Mouse (Mus musculus) neural tube, embryonic 12.5 days (tissue): ENCODE results near the gene Gng3. TPM values are rescaled to one million over a fixed set of nuclear protein-coding genes. Genes with fewer than 3 reads are reported as not detected.

Experiments used
- ATAC-seq: fragments of 200-750 bp; cut with Nextera tagmentation; 2 replicates; pipeline ENCODE4 v1.8.0; 2017; ENCODE audit warnings: low read depth, mild to moderate bottlenecking, moderate TSS enrichment, moderate library complexity; ENCODE audit not compliant: low FRiP score
- H3K27ac ChIP-seq: fragments of 300-500 bp; sonication (generic); 2 replicates; pipeline ENCODE4 v1.5.1; 2016
- H3K27me3 ChIP-seq: fragments of 300-500 bp; sonication (generic); replicated peaks from 2 replicates; pipeline ENCODE4 v1.6.1; 2016; ENCODE audit warnings: mild to moderate bottlenecking
- H3K36me3 ChIP-seq: fragments of 300-500 bp; sonication (generic); 2 replicates; pipeline ENCODE4 v1.6.1; 2016; ENCODE audit warnings: mild to moderate bottlenecking
- H3K4me1 ChIP-seq: fragments of 300-500 bp; sonication (generic); 2 replicates; pipeline ENCODE4 v1.6.1; 2016
- H3K4me2 ChIP-seq: fragments of 300-500 bp; sonication (generic); replicated peaks from 2 replicates; pipeline ENCODE4 v1.6.1; 2016; ENCODE audit warnings: mild to moderate bottlenecking
- H3K4me3 ChIP-seq: fragments of 300-500 bp; sonication (generic); 2 replicates; pipeline ENCODE4 v1.5.1; 2016
- H3K9ac ChIP-seq: fragments of 300-500 bp; sonication (generic); 2 replicates; pipeline ENCODE4 v1.6.1; 2016; ENCODE audit warnings: mild to moderate bottlenecking
- H3K9me3 ChIP-seq: fragments of 300-500 bp; sonication (generic); 2 replicates; pipeline ENCODE4 v1.6.1; 2016; ENCODE audit warnings: mild to moderate bottlenecking
- WGBS: fragments of 180-500 bp; shearing (Covaris S2); methylation state at CpG from one replicate; pipeline ENCODE4 v1.1.7; 2016; 5-methylcytosine and 5-hydroxymethylcytosine counted together
- microRNA-seq: library from miRNA; unstranded; fragments of <30 nt; microRNA quantifications from one replicate; pipeline ENCODE4, GENCODE M21; 2017
- polyA plus RNA-seq: library from polyadenylated mRNA; unstranded; fragments of >200 nt; fragmentation: Nextera tagmentation; extraction: Ambion mirVana; gene quantifications from 2 replicates; pipeline ENCODE4 v1.2.1, GENCODE M21; 2016

Gene Gng3
- polyA plus RNA-seq, 1 experiment from 2014 or later = 211 TPM

GRCm38 (mm10) chr19:8798264-8798946 lies 40.6 kb downstream of the Gng3 start, which contains the start of gene Polr2g:
Gene Polr2g, minus strand, starts transcription at chr19:8798577.
- no peaks in the 10 kb centered on the region for H3K27me3 ChIP-seq
- H3K4me3 ChIP-seq = peak within 1 kb of the TSS; percentile 72
- H3K4me1 ChIP-seq = peaks cover 22% of the 10 kb centered on the region
- WGBS = 2% methylated on average over 25 of the region's 25 CpGs
- peak within 1 kb of the TSS; percentile 82 for H3K4me2 ChIP-seq
- H3K9me3 ChIP-seq = no peaks in the 10 kb centered on the region
- no peak within 1 kb of the TSS for H3K27ac ChIP-seq
- ATAC-seq = peak; percentile 62
- peak within 1 kb of the TSS; percentile 70 for H3K9ac ChIP-seq
- peaks cover 24% of the 10 kb centered on the region for H3K36me3 ChIP-seq

GRCm38 (mm10) chr19:8790171-8790570 lies 48.8 kb downstream of the Gng3 start:
- ATAC-seq = no peak
- Histone ChIP-seq H3K4me3 (no peak overlapping the region), H3K27ac (no peak overlapping the region), H3K36me3 (peaks cover 34% of the 10 kb centered on the region), H3K4me2 (no peak overlapping the region), H3K4me1 (peaks cover 16% of the 10 kb centered on the region; the same call in 1 of the 2 replicates), H3K27me3 (no peaks in the 10 kb centered on the region), H3K9ac (no peak overlapping the region), H3K9me3 (no peaks in the 10 kb centered on the region)
- WGBS = 88% methylated on average over 7 of the region's 7 CpGs

GRCm38 (mm10) chr19:8789171-8789570 lies 49.8 kb downstream of the Gng3 start:
- no peak overlapping the region for H3K27ac ChIP-seq

GRCm38 (mm10) chr19:8788521-8788920 lies 50.5 kb downstream of the Gng3 start:
- WGBS = 22% methylated on average over 3 of the region's 3 CpGs
- no peak for ATAC-seq
- H3K4me3 ChIP-seq = no peak overlapping the region
- no peaks in the 10 kb centered on the region for H3K9me3 ChIP-seq
- no peaks in the 10 kb centered on the region for H3K27me3 ChIP-seq
- H3K9ac ChIP-seq = no peak overlapping the region
- no peak overlapping the region for H3K27ac ChIP-seq
- peaks cover 24% of the 10 kb centered on the region for H3K36me3 ChIP-seq
- no peak overlapping the region for H3K4me2 ChIP-seq
- peaks cover 18% of the 10 kb centered on the region; the same call in 1 of the 2 replicates for H3K4me1 ChIP-seq

More at GRCm38 (mm10) chr19:8789171-8789570, 49.8 kb downstream of the Gng3 start:
- Histone ChIP-seq H3K4me2 (no peak overlapping the region), H3K27me3 (no peaks in the 10 kb centered on the region), H3K36me3 (peaks cover 24% of the 10 kb centered on the region), H3K9ac (no peak overlapping the region), H3K4me1 (peaks cover 18% of the 10 kb centered on the region; the same call in 1 of the 2 replicates), H3K9me3 (no peaks in the 10 kb centered on the region), H3K4me3 (no peak overlapping the region)
- no peak for ATAC-seq
- 36% methylated on average over 1 of the region's 1 CpGs for WGBS

Small RNAs within 50 kb of the gene (microRNA-seq; reads per million reads assigned to microRNA genes)
- not detected for gene Mir5136

Other genes with a start within 250 kb of the Gng3 start
- 0.62 and 0.83 TPM in 2 replicates for gene Slc22a8, start 247.9 kb downstream of the Gng3 start, polyA plus RNA-seq
- 2.0 and 2.5 TPM in 2 replicates for gene Slc22a6, start 221.2 kb downstream of the Gng3 start, polyA plus RNA-seq
- gene Chrm1, start 175.4 kb downstream of the Gng3 start, polyA plus RNA-seq = 0.17 and 0.20 TPM in 2 replicates
- 144 and 147 TPM in 2 replicates for gene Slc3a2, start 115.8 kb downstream of the Gng3 start, polyA plus RNA-seq
- 83.5 and 85.1 TPM in 2 replicates for gene Wdr74, start 103.4 kb downstream of the Gng3 start, polyA plus RNA-seq
- gene 1700092M07Rik, start 98.5 kb downstream of the Gng3 start, polyA plus RNA-seq = 2.3 and 3.6 TPM in 2 replicates
- 129 TPM in 2 replicates for gene Stx5a, start 97.8 kb downstream of the Gng3 start, polyA plus RNA-seq
- gene Nxf1, start 82.1 kb downstream of the Gng3 start, polyA plus RNA-seq = 186 and 216 TPM in 2 replicates
- gene Tmem223, start 68.2 kb downstream of the Gng3 start, polyA plus RNA-seq = 199 and 210 TPM in 2 replicates
- 37.2 and 39.0 TPM in 2 replicates for gene Tmem179b, start 64.7 kb downstream of the Gng3 start, polyA plus RNA-seq
- 29.9 and 34.4 TPM in 2 replicates for gene Taf6l, start 52.8 kb downstream of the Gng3 start, polyA plus RNA-seq
- 152 and 158 TPM in 2 replicates for gene Polr2g, start 40.6 kb downstream of the Gng3 start, polyA plus RNA-seq
- gene Zbtb3, start 36.6 kb downstream of the Gng3 start, polyA plus RNA-seq = 7.2 and 7.5 TPM in 2 replicates
- gene Ttc9c, start 19.9 kb downstream of the Gng3 start, polyA plus RNA-seq = 55.2 and 57.7 TPM in 2 replicates
- 5.7 and 7.5 TPM in 2 replicates for gene Hnrnpul2, start 19.2 kb downstream of the Gng3 start, polyA plus RNA-seq
- gene AC129217.1, start 9.4 kb downstream of the Gng3 start, polyA plus RNA-seq = 0.45 TPM in 1 of 2 replicates, not detected in the other
- gene Bscl2, start 1.7 kb downstream of the Gng3 start, polyA plus RNA-seq = 66.1 and 68.5 TPM in 2 replicates
- 0.47 and 0.56 TPM in 2 replicates for gene Lrrn4cl, start 11.6 kb upstream of the Gng3 start, polyA plus RNA-seq
- gene Ubxn1, start 32.3 kb upstream of the Gng3 start, polyA plus RNA-seq = 186 and 193 TPM in 2 replicates
- gene Uqcc3, start 41.7 kb upstream of the Gng3 start, polyA plus RNA-seq = 62.2 and 66.0 TPM in 2 replicates
- 63.3 and 89.5 TPM in 2 replicates for gene Lbhd1, start 44.5 kb upstream of the Gng3 start, polyA plus RNA-seq
- not detected in 2 replicates for gene Gm49403, start 44.7 kb upstream of the Gng3 start, polyA plus RNA-seq
- 82.0 and 98.5 TPM in 2 replicates for gene 1810009A15Rik, start 49.7 kb upstream of the Gng3 start, polyA plus RNA-seq
- gene Gm49416, start 49.7 kb upstream of the Gng3 start, polyA plus RNA-seq = not detected in 2 replicates
- gene Ints5, start 53.8 kb upstream of the Gng3 start, polyA plus RNA-seq = 43.6 and 47.3 TPM in 2 replicates
- gene Ganab, start 58.9 kb upstream of the Gng3 start, polyA plus RNA-seq = 116 and 119 TPM in 2 replicates
- 84.2 and 91.5 TPM in 2 replicates for gene B3gat3, start 81.2 kb upstream of the Gng3 start, polyA plus RNA-seq
- gene Rom1, start 90.2 kb upstream of the Gng3 start, polyA plus RNA-seq = 2.1 and 2.3 TPM in 2 replicates
- gene Eml3, start 90.4 kb upstream of the Gng3 start, polyA plus RNA-seq = 14.1 and 14.3 TPM in 2 replicates
- gene Mta2, start 102.7 kb upstream of the Gng3 start, polyA plus RNA-seq = 175 and 177 TPM in 2 replicates
- gene Tut1, start 114.7 kb upstream of the Gng3 start, polyA plus RNA-seq = 32.5 and 34.6 TPM in 2 replicates
- 360 and 361 TPM in 2 replicates for gene Eef1g, start 127.8 kb upstream of the Gng3 start, polyA plus RNA-seq
- 5.0 and 6.3 TPM in 2 replicates for gene Ahnak, start 150.1 kb upstream of the Gng3 start, polyA plus RNA-seq
- gene Scgb1a1, start 248.8 kb upstream of the Gng3 start, polyA plus RNA-seq = not detected in 2 replicates